Mouse (Mus musculus) midbrain, embryonic 10.5 days (tissue): Measurements from ENCODE around the gene Nup37. TPM values are rescaled to one million over a fixed set of nuclear protein-coding genes. Genes with fewer than 3 reads are reported as not detected.
A peak's percentile ranks its signal among the peaks of the same experiment; 100 is the strongest.

Experiments used
- DNase-seq: peaks from one replicate; pipeline ENCODE4 v3.0.0-alpha.2; 2017; ENCODE audit warnings: low spot score
- H3K27ac ChIP-seq: fragments of 300-500 bp; sonication (generic); replicated peaks from 2 replicates; pipeline ENCODE4 v1.5.1; 2016; ENCODE audit warnings: mild to moderate bottlenecking
- H3K27me3 ChIP-seq: fragments of 300-500 bp; sonication (generic); 2 replicates; pipeline ENCODE4 v1.6.1; 2016; ENCODE audit warnings: low read depth, mild to moderate bottlenecking; ENCODE audit not compliant: poor library complexity, severe bottlenecking
- H3K36me3 ChIP-seq: fragments of 300-500 bp; sonication (generic); 2 replicates; pipeline ENCODE4 v1.6.1; 2016; ENCODE audit warnings: mild to moderate bottlenecking, moderate library complexity
- H3K4me1 ChIP-seq: fragments of 300-500 bp; sonication (generic); 2 replicates; pipeline ENCODE4 v1.6.1; 2016
- H3K4me3 ChIP-seq: fragments of 300-500 bp; sonication (generic); 2 replicates; pipeline ENCODE4 v1.5.1; 2016; ENCODE audit warnings: mild to moderate bottlenecking, moderate library complexity
- H3K9me3 ChIP-seq: fragments of 300-500 bp; sonication (generic); replicated peaks from 2 replicates; pipeline ENCODE4 v1.6.1; 2016; ENCODE audit warnings: mild to moderate bottlenecking
- WGBS: fragments of 180-500 bp; shearing (Covaris S2); methylation state at CpG from one replicate; pipeline ENCODE4 v1.1.7; 2016; 5-methylcytosine and 5-hydroxymethylcytosine counted together
- polyA plus RNA-seq: library from polyadenylated mRNA; unstranded; fragments of >200 nt; fragmentation: Nextera tagmentation; extraction: Ambion mirVana; gene quantifications from 2 replicates; pipeline ENCODE4 v1.2.1, GENCODE M21; 2016

The Nup37 gene
- polyA plus RNA-seq, 1 experiment from 2014 or later: 115 TPM

DNA sequence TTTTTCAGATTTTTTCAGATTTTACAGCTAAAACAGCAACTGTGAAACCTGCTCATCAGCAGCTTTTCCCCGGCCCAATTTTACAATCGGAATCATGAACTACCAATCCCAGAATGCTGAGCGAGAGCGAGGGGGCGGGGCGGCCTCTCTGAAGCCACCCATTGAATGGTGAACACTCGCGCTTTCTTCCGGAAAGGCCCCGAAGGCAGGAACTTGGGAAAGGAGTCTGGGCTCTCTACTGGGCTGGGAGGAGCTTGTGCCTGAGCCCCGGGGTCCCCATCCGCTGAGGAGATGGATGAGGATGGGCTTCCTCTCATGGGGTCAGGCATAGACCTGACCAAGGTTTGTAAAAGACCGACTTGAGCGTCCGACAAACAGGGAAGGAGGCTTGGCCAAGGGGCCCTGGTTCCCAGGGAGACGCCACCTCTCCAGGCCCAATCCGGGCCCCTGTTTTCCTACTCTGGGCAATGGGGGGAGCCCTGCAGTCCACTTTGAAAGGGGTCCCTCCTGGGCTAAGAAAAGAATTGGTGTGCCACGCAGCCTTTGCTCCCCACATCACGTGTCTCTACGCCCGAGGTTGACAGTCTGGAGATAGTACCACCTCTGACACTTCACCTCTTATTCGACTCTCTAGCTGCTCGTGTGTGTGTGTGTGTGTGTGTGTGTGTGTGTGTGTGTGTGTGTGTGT is 54.3 kb downstream of the Nup37 start, which contains the start of gene Washc3:
Gene Washc3 (plus strand): TSS at position 143 of the 688 bp plus-strand sequence.
- Histone ChIP-seq H3K4me3 (peak within 1 kb of the TSS; percentile 72), H3K27me3 (no peaks in the 10 kb centered on the region), H3K4me1 (peaks cover 12% of the 10 kb centered on the region), H3K27ac (peak within 1 kb of the TSS; percentile 93), H3K9me3 (no peaks in the 10 kb centered on the region), H3K36me3 (peaks cover 13% of the 10 kb centered on the region; the same call in 1 of the 2 replicates)
- peak; percentile 90 for DNase-seq
- WGBS: 5% methylated on average over 23 of the region's 23 CpGs

DNA sequence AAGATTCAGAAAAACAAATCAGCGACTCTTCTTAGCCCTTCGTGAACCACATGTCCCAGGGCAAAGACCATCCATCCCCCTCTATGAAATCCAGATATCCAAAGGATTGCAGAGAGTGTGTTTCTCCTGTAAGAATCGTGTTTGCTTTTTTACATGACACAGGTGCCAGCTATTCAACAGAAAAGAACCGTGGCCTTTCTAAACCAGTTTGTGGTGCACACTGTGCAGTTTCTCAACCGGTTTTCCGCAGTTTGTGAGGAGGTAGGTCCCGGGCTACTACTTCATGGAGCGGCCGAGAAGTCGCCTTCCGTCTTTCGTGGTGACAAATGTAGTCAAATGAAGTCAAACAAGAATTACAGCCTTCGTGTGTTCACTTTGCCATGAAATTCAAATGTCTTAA is 54.9 kb downstream of the Nup37 start:
- Histone ChIP-seq H3K36me3 (peaks cover 13% of the 10 kb centered on the region; the same call in 1 of the 2 replicates), H3K4me3 (peak overlapping the region; percentile 72), H3K27me3 (no peaks in the 10 kb centered on the region), H3K4me1 (peaks cover 12% of the 10 kb centered on the region), H3K27ac (peak overlapping the region; percentile 93), H3K9me3 (no peaks in the 10 kb centered on the region)
- no peak for DNase-seq
- WGBS: 78% methylated on average over 13 of the region's 13 CpGs

DNA sequence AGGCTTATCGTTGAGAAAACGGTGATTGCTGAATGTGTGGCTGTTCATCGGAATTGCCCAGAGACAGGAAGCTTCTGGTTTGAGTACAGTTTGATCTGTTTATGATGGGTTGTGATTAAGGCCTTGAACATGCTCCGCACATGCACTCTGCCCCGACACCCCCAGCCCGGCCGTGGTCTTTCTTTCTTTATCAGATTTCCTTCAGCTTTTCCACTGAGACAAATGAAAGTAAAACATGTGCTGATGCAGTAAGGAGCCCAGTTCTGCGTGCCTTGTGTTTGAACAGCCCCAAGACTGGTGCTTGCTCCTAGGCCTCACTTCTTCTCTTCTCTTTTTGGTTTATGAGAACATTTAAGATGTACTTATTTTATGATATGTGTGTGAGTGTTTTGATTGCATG is 55.8 kb downstream of the Nup37 start:
- no peaks in the 10 kb centered on the region for H3K27me3 ChIP-seq
- H3K27ac ChIP-seq: no peak overlapping the region
- DNase-seq: no peak
- peaks cover 12% of the 10 kb centered on the region for H3K4me1 ChIP-seq
- H3K36me3 ChIP-seq: peaks cover 13% of the 10 kb centered on the region; the same call in 1 of the 2 replicates
- no peak overlapping the region for H3K4me3 ChIP-seq
- H3K9me3 ChIP-seq: no peaks in the 10 kb centered on the region
- 94% methylated on average over 8 of the region's 8 CpGs for WGBS

DNA sequence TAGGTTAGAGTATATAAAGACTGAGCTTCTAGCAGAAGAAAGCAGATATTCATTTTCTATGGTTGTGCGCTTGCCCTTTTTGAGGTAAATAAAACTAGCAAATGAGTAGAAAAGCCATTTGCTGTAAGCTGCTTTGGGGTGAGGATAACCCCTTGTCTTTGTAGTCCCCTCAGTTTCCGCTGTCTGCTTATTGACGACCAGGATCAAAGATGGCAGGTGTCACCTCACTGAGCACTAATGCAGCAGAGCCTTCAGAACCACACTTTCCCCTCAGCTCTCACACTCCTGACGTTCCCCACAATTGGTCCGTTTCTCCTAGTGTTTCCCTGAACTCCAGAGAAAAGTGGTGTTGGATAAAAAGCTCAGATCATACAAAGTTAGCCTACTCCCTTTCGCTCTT is 56.4 kb downstream of the Nup37 start:
- no peak for DNase-seq
- WGBS: 93% methylated on average over 6 of the region's 6 CpGs

GRCm38 (mm10) chr10:88212644-88213043 is 65.9 kb downstream of the Nup37 start:
- Histone ChIP-seq H3K9me3 (no peaks in the 10 kb centered on the region), H3K4me1 (no peaks in the 10 kb centered on the region), H3K27me3 (no peaks in the 10 kb centered on the region), H3K27ac (no peak overlapping the region), H3K36me3 (peaks cover 17% of the 10 kb centered on the region), H3K4me3 (no peak overlapping the region)
- no peak for DNase-seq
- WGBS: 91% methylated on average over 5 of the region's 5 CpGs

More for the DNA sequence above, 56.4 kb downstream of the Nup37 start:
- Histone ChIP-seq H3K36me3 (peaks cover 13% of the 10 kb centered on the region; the same call in 1 of the 2 replicates), H3K4me3 (no peak overlapping the region), H3K27me3 (no peaks in the 10 kb centered on the region), H3K4me1 (peaks cover 12% of the 10 kb centered on the region), H3K27ac (no peak overlapping the region), H3K9me3 (no peaks in the 10 kb centered on the region)

GRCm38 (mm10) chr10:88214800-88215514 is 68.2 kb downstream of the Nup37 start:
- Histone ChIP-seq H3K27me3 (no peaks in the 10 kb centered on the region), H3K36me3 (peaks cover 22% of the 10 kb centered on the region), H3K9me3 (no peaks in the 10 kb centered on the region), H3K27ac (no peak overlapping the region), H3K4me3 (no peak overlapping the region), H3K4me1 (no peaks in the 10 kb centered on the region)
- no peak for DNase-seq
- 94% methylated on average over 20 of the region's 20 CpGs for WGBS

GRCm38 (mm10) chr10:88218161-88218560 is 71.4 kb downstream of the Nup37 start:
- H3K9me3 ChIP-seq: no peaks in the 10 kb centered on the region

GRCm38 (mm10) chr10:88221718-88222117 is 74.9 kb downstream of the Nup37 start:
- 91% methylated on average over 5 of the region's 5 CpGs for WGBS

More at GRCm38 (mm10) chr10:88218161-88218560, 71.4 kb downstream of the Nup37 start:
- WGBS: 95% methylated on average over 3 of the region's 3 CpGs
- no peak for DNase-seq
- Histone ChIP-seq H3K4me1 (no peaks in the 10 kb centered on the region), H3K27me3 (no peaks in the 10 kb centered on the region), H3K27ac (no peak overlapping the region), H3K36me3 (peaks cover 38% of the 10 kb centered on the region), H3K4me3 (no peak overlapping the region)

DNA sequence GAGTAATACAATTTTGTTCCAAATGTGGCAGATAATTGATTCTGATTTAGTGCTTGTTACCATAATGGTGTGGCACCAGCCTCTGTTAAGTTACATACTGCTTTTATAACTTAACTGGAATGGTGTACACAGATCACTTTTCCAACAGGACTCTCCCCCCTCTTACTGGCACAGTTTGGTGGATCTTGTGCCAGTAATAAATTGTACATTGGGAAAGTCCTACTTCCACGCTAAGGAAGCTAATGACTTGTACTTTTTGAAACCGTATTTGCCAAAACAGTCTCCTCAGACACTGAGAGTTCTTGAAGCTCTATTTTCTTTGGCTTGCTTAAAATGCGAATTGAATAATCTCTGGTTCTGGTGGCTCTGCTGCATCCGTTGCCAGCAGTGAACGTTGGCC is 78.6 kb downstream of the Nup37 start:
- peaks cover 33% of the 10 kb centered on the region for H3K36me3 ChIP-seq
- H3K4me3 ChIP-seq: no peak overlapping the region
- no peak for DNase-seq
- H3K27ac ChIP-seq: no peak overlapping the region
- H3K4me1 ChIP-seq: no peaks in the 10 kb centered on the region
- WGBS: 92% methylated on average over 5 of the region's 5 CpGs
- H3K9me3 ChIP-seq: no peaks in the 10 kb centered on the region
- no peaks in the 10 kb centered on the region for H3K27me3 ChIP-seq

More at GRCm38 (mm10) chr10:88221718-88222117, 74.9 kb downstream of the Nup37 start:
- DNase-seq: no peak
- no peaks in the 10 kb centered on the region for H3K4me1 ChIP-seq
- H3K27me3 ChIP-seq: no peaks in the 10 kb centered on the region
- H3K27ac ChIP-seq: no peak overlapping the region
- no peaks in the 10 kb centered on the region for H3K9me3 ChIP-seq
- H3K36me3 ChIP-seq: peaks cover 37% of the 10 kb centered on the region
- H3K4me3 ChIP-seq: no peak overlapping the region

DNA sequence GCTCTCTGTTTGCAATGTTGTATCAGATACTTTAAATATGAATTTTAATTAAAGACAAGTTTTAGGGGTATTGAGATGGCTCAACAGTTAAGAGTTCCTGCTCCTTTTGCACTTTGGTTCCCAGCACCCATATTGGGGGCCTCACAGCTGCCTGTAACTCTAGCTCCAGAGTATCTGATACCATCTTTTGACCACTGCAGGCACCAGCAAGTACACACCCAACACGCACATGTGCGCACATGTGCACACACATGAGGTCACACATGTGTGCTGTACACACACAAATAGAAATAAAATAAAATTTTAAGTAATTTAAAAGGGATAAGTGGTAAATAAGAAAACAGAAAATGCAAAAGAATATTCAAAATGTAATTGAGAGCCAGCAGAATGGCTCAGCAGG is 81.2 kb downstream of the Nup37 start:
- no peak overlapping the region for H3K4me3 ChIP-seq
- peaks cover 20% of the 10 kb centered on the region for H3K36me3 ChIP-seq
- no peaks in the 10 kb centered on the region for H3K9me3 ChIP-seq
- no peaks in the 10 kb centered on the region for H3K4me1 ChIP-seq
- H3K27me3 ChIP-seq: no peaks in the 10 kb centered on the region
- whole genome bisulfite sequencing: 96% methylated on average over 2 of the region's 2 CpGs
- H3K27ac ChIP-seq: no peak overlapping the region
- no peak for DNase-seq

Other genes with a start within 250 kb of the Nup37 start
- gene Pmch, start 55.9 kb upstream of the Nup37 start, polyA plus RNA-seq: 0.57 and 0.80 TPM in 2 replicates
- 11.6 and 14.6 TPM in 2 replicates for gene Parpbp, start 51 bp upstream of the Nup37 start, polyA plus RNA-seq
- gene Washc3, start 54.1 kb downstream of the Nup37 start, polyA plus RNA-seq: 47.1 and 48.0 TPM in 2 replicates
- 0.28 and 0.43 TPM in 2 replicates for gene Dram1, start 232.1 kb downstream of the Nup37 start, polyA plus RNA-seq
- gene Gnptab, start 232.1 kb downstream of the Nup37 start, polyA plus RNA-seq: 6.7 and 7.9 TPM in 2 replicates